Mouse (Mus musculus): ENCODE measurements around the gene Setd3.

DNA sequence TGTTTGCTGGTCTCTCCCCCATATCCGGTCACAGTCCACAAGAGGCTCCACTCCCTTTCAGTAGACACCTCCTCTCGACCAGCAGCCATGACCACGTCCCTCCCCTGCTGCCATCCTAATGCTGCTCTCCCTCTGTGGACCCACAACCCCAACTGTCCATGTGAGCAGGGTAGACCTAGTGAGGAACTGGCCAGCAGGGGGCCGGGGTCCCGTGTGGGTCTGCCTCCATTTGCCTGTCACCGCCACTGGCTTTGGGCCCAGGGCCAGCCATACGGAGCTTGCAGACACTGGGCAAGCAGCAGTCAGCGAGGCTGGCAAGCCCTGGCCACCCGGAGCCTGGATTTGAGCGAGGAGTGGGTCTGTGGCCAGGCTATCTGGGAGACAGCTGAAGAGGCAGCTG is 42.1 kb upstream of the Setd3 start:
- TF ChIP-seq CTCF (IDR thresholded peaks at IDR 0.05; ENCODE audit: control insufficient read depth, insufficient read depth, insufficient replicate concordance, low read depth, low read length) (no peak), POLR2A (IDR thresholded peaks at IDR 0.05; ENCODE audit: control insufficient read depth, low read depth, low read length) (no peak)
